Mouse (Mus musculus): ENCODE measurements around the gene Spint1.

Spint1 gene

GRCm38 (mm10) chr2:119293311-119293710 lies 56.1 kb downstream of the Spint1 start:
- DNase-seq (ENCODE audit: low read depth, low spot score) = no peak

- DNase-seq (ENCODE audit: low read depth, low spot score) = no peak
Observed at GRCm38 (mm10) chr2:119293776-119294390, 56.7 kb downstream of the Spint1 start.

DNA sequence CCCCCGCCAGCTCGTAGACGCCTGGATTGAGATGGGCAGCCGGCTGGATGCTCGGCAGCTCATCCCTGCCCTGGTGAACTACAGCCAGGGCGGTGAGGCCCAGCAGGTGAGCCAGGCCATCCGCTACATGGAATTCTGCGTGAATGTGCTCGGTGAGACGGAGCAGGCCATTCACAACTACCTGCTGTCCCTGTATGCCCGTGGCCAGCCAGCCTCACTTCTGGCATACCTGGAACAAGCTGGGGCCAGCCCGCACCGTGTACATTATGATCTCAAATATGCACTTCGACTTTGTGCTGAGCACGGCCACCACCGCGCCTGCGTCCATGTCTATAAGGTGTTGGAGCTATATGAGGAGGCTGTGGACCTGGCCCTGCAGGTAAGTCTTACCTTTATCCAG lies 57.2 kb downstream of the Spint1 start:
- no peak for DNase-seq (ENCODE audit: low read depth, low spot score)

- DNase-seq (ENCODE audit: low read depth, low spot score) = no peak
Observed at GRCm38 (mm10) chr2:119296756-119297155, 59.6 kb downstream of the Spint1 start.

GRCm38 (mm10) chr2:119297506-119297905 lies 60.3 kb downstream of the Spint1 start:
- DNase-seq (ENCODE audit: low read depth, low spot score) = no peak

DNA sequence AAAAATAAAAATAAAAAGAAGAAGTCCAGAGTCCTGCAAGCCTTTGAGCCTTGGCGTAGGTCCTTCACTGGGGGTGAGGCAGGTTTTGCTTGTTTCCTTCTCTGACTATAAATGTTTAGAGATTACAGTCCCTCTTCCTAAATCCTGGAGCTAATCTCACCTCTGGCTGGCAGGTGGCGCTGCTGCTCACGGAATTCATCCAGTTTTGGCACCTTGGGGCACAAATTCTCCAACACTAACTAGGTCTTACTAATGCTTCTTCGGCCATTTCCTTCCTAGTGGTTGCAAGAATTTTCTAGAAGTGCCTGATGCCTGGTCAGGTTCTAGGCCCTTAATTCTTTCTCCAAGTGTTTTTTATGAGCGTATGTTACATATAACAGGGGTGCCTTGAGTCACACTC lies 61.2 kb downstream of the Spint1 start:
- no peak for DNase-seq (ENCODE audit: low read depth, low spot score)

DNA sequence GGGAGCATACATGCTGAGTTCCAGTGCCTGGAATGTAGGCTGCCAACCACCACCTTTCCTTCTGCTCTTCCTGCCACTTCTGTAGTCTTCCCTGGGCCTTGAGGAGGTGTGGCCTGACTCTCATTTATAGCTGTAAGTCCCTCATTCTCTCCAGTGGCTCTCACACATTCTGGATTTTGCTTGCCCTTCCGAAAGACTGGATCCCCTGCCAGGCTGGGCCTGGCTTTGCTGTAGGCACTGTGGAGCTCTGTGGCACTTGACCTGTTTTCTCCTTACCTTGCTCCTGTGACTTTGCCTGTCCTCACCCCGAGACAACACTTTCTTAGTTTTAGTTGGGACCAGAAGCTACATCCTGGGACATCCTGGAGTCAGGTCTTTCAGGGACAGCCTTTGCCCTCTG lies 61.7 kb downstream of the Spint1 start:
- DNase-seq (ENCODE audit: low read depth, low spot score) = no peak
